11 mouse cellular contexts compared by ENCODE assay signal in the genomic region with DNA sequence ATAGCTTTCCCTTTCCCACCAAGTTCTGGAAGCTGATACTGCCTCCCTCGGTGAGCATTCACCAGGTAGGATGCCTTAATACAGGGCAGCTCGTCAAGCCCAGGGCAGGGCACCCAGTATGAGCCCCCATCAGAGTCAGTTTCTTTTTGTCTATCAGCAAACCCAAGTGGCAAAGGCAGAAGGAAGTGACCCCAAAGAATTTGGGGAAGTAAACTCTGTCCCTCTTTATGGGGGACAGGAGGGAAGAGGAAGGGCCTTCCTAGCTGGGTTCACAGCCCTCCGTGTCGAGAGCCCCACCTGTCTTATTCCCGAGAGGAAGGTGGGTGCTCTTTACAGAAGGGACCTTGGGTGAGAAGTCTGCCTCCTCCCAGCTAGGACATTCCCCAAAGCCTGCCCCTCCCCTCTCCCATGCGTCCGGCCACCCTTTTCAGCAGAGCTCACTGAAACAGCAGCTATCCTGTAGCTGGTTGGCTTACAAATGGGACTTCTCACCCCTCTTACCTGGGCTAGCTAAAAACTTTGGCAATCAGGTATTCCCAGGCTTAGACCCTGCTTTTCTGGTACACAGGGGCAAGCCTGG. TPM values are rescaled to one million over a fixed set of nuclear protein-coding genes. Genes with fewer than 3 reads are reported as not detected.
DNase-seq lines count a peak whose midpoint lies in the region; ATAC-seq lines count a peak whose summit lies in the region.
"Had no signal": no experiment of that assay in that cellular context is flagged by ENCODE, and none has a peak within 500 bp of the region (broad histone marks: within the 10 kb centered on the region; RNA-seq: fewer than 3 reads in every experiment).

No protein-coding gene starts in this region.

- H3K9ac ChIP-seq in lung, embryonic 16.5 days (ENCODE audit: low read length): no peak overlapping the region; the same call in none of the 2 replicates
- H3K9ac ChIP-seq in forebrain, embryonic 13.5 days: 0 out of 2 replicates have a peak overlapping the region, but pooled peaks have one; percentile 18

- intact Hi-C loops in gastrocnemius, postnatal 14 days (cut with DNase I; ENCODE audit: low total_unique reads): no loop called here

- no peak overlapping the region for H3K4me3 ChIP-seq in lung, embryonic 16.5 days (ENCODE audit: low read length)
- H3K4me3 ChIP-seq in forebrain, embryonic 13.5 days: no peak overlapping the region

- DNase-seq in heart, adult 11 months: peak; percentile 95
- no peak for DNase-seq in heart, adult 8-10 months (ENCODE audit: low spot score)
- no peak for DNase-seq in lung, adult 18-20 months
- no peak for DNase-seq in thymus, postnatal 0 days (ENCODE audit: low spot score)
- DNase-seq in gastrocnemius, postnatal 14 days: no peak
- DNase-seq: embryo, embryonic 11 days; kidney, adult 8-10 months had no signal

- H3K9me3 ChIP-seq in lung, embryonic 16.5 days (ENCODE audit: control insufficient read depth, low read length): no peaks in the 10 kb centered on the region
- no peaks in the 10 kb centered on the region for H3K9me3 ChIP-seq in forebrain, embryonic 13.5 days (replicated peaks)

- no peak for ATAC-seq in lung, embryonic 16.5 days (ENCODE audit: low read depth)
- no peak for ATAC-seq in forebrain, embryonic 13.5 days
- 0 out of 2 replicates have a peak, but pooled peaks have one; percentile 5 for ATAC-seq in monocyte, adult 5-6 weeks (replicated peaks; ENCODE audit: insufficient number of reproducible peaks, low FRiP score, low TSS enrichment, poor library complexity, severe bottlenecking)
- ATAC-seq: CD4-positive, CD25-positive, alpha-beta regulatory T cell, adult 4 months had no signal

- no peaks in the 10 kb centered on the region for H3K36me3 ChIP-seq in lung, embryonic 16.5 days (ENCODE audit: control insufficient read depth, insufficient read depth, low read length)
- no peaks in the 10 kb centered on the region for H3K36me3 ChIP-seq in forebrain, embryonic 13.5 days (ENCODE audit: poor library complexity, severe bottlenecking)

- H3K4me1 ChIP-seq in lung, embryonic 16.5 days (replicated peaks; ENCODE audit: control insufficient read depth, insufficient read depth, low read length): peaks cover 66% of the 10 kb centered on the region
- H3K4me1 ChIP-seq in forebrain, embryonic 13.5 days: peaks cover 79% of the 10 kb centered on the region

- WGBS in lung, embryonic 16.5 days: 61% methylated on average over 7 of the region's 7 CpGs
- 50% methylated on average over 7 of the region's 7 CpGs for WGBS in forebrain, embryonic 13.5 days

- H3K27me3 ChIP-seq in lung, embryonic 16.5 days (ENCODE audit: control insufficient read depth, insufficient read depth, low read depth, low read length): no peaks in the 10 kb centered on the region
- no peaks in the 10 kb centered on the region; the same call in 1 of the 2 replicates for H3K27me3 ChIP-seq in forebrain, embryonic 13.5 days

- H3K4me2 ChIP-seq in lung, embryonic 16.5 days (ENCODE audit: low read depth, low read length): no peak overlapping the region; the same call in 1 of the 2 replicates
- peak overlapping the region; percentile 30; the same call in 1 of the 2 replicates for H3K4me2 ChIP-seq in forebrain, embryonic 13.5 days

- H3K27ac ChIP-seq in lung, embryonic 16.5 days (ENCODE audit: low read length): peak overlapping the region; percentile 99
- peak overlapping the region; percentile 97 for H3K27ac ChIP-seq in forebrain, embryonic 13.5 days

RNA-seq across cellular contexts. Expression of a gene that starts 15.9 kb away (rescaled TPM):
- total RNA-seq in heart, adult 8-10 months (2022): not detected
- 0.09 and 0.24 TPM in 2 replicates for polyA plus RNA-seq in lung, embryonic 16.5 days (2015; fragmentation: Nextera tagmentation; extraction: Ambion mirVana)
- polyA plus RNA-seq in forebrain, embryonic 13.5 days (2015; fragmentation: Nextera tagmentation; extraction: Ambion mirVana): 0.17 TPM in 1 of 2 replicates, not detected in the other
- 0.67 to 1.4 TPM (median 0.85 TPM) in 3 replicates for total RNA-seq in monocyte, adult 5-6 weeks (2017)
- 0.72 and 1.1 TPM in 2 replicates for polyA plus RNA-seq in thymus, postnatal 0 days (2015; fragmentation: Nextera tagmentation; extraction: Ambion mirVana)
- total RNA-seq in gastrocnemius, postnatal 14 days (2021): not detected
- polyA plus RNA-seq: CD4-positive, CD25-positive, alpha-beta regulatory T cell, adult 4 months had no signal

RNA-seq across cellular contexts. Expression of a gene that starts 16.2 kb away (rescaled TPM):
- 10 to 100 TPM; 18.3 to 35.3 (median 28.0) TPM for total RNA-seq in heart, adult 8-10 months (2022)
- polyA plus RNA-seq in lung, embryonic 16.5 days (2015; fragmentation: Nextera tagmentation; extraction: Ambion mirVana): 130 and 135 TPM in 2 replicates
- 122 and 129 TPM in 2 replicates for polyA plus RNA-seq in forebrain, embryonic 13.5 days (2015; fragmentation: Nextera tagmentation; extraction: Ambion mirVana)
- 390 to 783 TPM (median 430 TPM) in 3 replicates for total RNA-seq in monocyte, adult 5-6 weeks (2017)
- polyA plus RNA-seq in thymus, postnatal 0 days (2015; fragmentation: Nextera tagmentation; extraction: Ambion mirVana): 315 and 335 TPM in 2 replicates
- 10 to 100 TPM; 19.7 to 44.2 TPM for total RNA-seq in gastrocnemius, postnatal 14 days (2021)

RNA-seq across cellular contexts. Expression of a gene that starts 58.1 kb away (rescaled TPM):
- 10 to 100 TPM in 1 of 4 experiments, 1 to 10 TPM in 3; 5.9 to 14.1 (median 8.2) TPM for total RNA-seq in heart, adult 8-10 months (2022)
- 159 and 191 TPM in 2 replicates for polyA plus RNA-seq in lung, embryonic 16.5 days (2015; fragmentation: Nextera tagmentation; extraction: Ambion mirVana)
- polyA plus RNA-seq in forebrain, embryonic 13.5 days (2015; fragmentation: Nextera tagmentation; extraction: Ambion mirVana): 1.2 and 1.6 TPM in 2 replicates
- not detected in 3 replicates for total RNA-seq in monocyte, adult 5-6 weeks (2017)
- 0.32 and 0.40 TPM in 2 replicates for polyA plus RNA-seq in thymus, postnatal 0 days (2015; fragmentation: Nextera tagmentation; extraction: Ambion mirVana)
- total RNA-seq in gastrocnemius, postnatal 14 days (2021): 100 to 1,000 TPM; 197 to 203 TPM
- polyA plus RNA-seq: CD4-positive, CD25-positive, alpha-beta regulatory T cell, adult 4 months had no signal

Comparison
In these comparisons a context has a peak if more than half of its experiments do, and no peak if none do; other contexts are left out.
1. RNA of a gene that starts 58.1 kb away (total RNA-seq): 197 to 203 TPM in gastrocnemius, postnatal 14 days; 5.9 to 14.1 TPM in heart, adult 8-10 months and not detected in monocyte, adult 5-6 weeks; every median in the first group is over 10 times any median in the second.